Comparison of ENCODE assay signal across 8 mouse cellular contexts in the genomic region with DNA sequence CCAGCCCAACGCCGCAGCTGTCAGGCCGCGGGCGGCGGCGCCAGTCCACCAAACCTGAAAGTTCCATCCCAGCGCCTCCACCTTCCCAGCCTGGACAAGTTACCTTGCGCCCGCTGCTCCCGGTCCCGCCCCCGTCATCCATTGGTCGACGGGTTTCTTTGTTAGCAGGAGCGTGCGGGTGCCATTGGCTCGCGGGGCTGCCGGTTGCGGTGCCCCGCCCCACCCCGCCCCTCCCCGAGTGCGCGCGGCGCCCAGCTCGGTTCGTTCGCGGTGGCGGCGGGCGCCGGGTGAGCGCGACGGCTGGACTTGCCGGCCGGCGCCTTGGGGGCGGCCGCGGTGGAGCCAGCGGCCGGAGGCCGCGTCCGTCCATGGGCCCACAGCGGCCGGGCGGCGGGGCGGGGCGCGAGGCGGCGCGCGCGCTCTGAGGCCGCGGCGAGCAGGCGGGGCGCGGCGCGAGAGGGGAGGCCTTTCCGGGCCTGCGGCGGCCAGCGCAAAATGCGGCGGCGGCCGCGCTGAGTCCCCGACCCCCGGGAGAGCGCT. TPM values are rescaled to one million over a fixed set of nuclear protein-coding genes. Genes with fewer than 3 reads are reported as not detected.
A peak's percentile ranks its signal among the peaks of the same experiment; 100 is the strongest.
DNase-seq lines count a peak whose midpoint lies in the region; ATAC-seq and TF ChIP-seq lines count a peak whose summit lies in the region.

No protein-coding gene starts in this region.

- peak overlapping the region; percentile 85 for H3K4me2 ChIP-seq in embryonic facial prominence, embryonic 15.5 days (replicated peaks)
- peak overlapping the region; percentile 85 for H3K4me2 ChIP-seq in limb, embryonic 14.5 days (replicated peaks; ENCODE audit: low read depth, low read length, severe bottlenecking)
- H3K4me2 ChIP-seq in midbrain, postnatal 0 days (ENCODE audit: low read depth, low read length, poor library complexity, severe bottlenecking), result peak overlapping the region; percentile 85

- H3K4me3 ChIP-seq in bone marrow, adult 2 months (replicated peaks; ENCODE audit: control insufficient read depth, low read depth, low read length), result peak overlapping the region; percentile 68
- H3K4me3 ChIP-seq in embryonic facial prominence, embryonic 15.5 days (replicated peaks), result peak overlapping the region; percentile 85
- peak overlapping the region; percentile 64 for H3K4me3 ChIP-seq in limb, embryonic 14.5 days (replicated peaks; ENCODE audit: low read length)
- H3K4me3 ChIP-seq in midbrain, postnatal 0 days (ENCODE audit: low read depth, low read length), result peak overlapping the region; percentile 71

- ATAC-seq in embryonic facial prominence, embryonic 15.5 days (ENCODE audit: insufficient number of reproducible peaks, low FRiP score, low TSS enrichment, low read depth), result peak; percentile 98
- peak; percentile 99 for ATAC-seq in limb, embryonic 14.5 days (ENCODE audit: low FRiP score, low read depth)
- ATAC-seq in midbrain, postnatal 0 days (ENCODE audit: low FRiP score), result peak; percentile 97

- H3K36me3 ChIP-seq in embryonic facial prominence, embryonic 15.5 days, result no peaks in the 10 kb centered on the region
- H3K36me3 ChIP-seq in limb, embryonic 14.5 days (ENCODE audit: control insufficient read depth, insufficient read depth, low read length), result no peaks in the 10 kb centered on the region
- no peaks in the 10 kb centered on the region for H3K36me3 ChIP-seq in midbrain, postnatal 0 days (ENCODE audit: insufficient read depth, low read length)

- no peaks in the 10 kb centered on the region for H3K9me3 ChIP-seq in embryonic facial prominence, embryonic 15.5 days (replicated peaks)
- no peaks in the 10 kb centered on the region for H3K9me3 ChIP-seq in limb, embryonic 14.5 days (ENCODE audit: control insufficient read depth, low read length)
- no peaks in the 10 kb centered on the region for H3K9me3 ChIP-seq in midbrain, postnatal 0 days (ENCODE audit: low read length)

- 0 out of 2 replicates have a peak, but pooled peaks have one; percentile 42 for TF ChIP-seq POLR2A in bone marrow, adult 2 months (IDR thresholded peaks at IDR 0.05; ENCODE audit: borderline replicate concordance, control insufficient read depth, low read depth, low read length)
- TF ChIP-seq POLR2A in limb, embryonic 14.5 days (IDR thresholded peaks at IDR 0.05; ENCODE audit: borderline replicate concordance, extremely low read depth, insufficient read depth, insufficient read length), result 0 out of 2 replicates have a peak, but pooled peaks have one; percentile 63

- no peak for TF ChIP-seq CTCF in bone marrow, adult 2 months (IDR thresholded peaks at IDR 0.05; ENCODE audit: control insufficient read depth, insufficient read depth, low read length)
- TF ChIP-seq CTCF in midbrain, postnatal 0 days (IDR thresholded peaks at IDR 0.05), result no peak

- no peaks in the 10 kb centered on the region for H3K4me1 ChIP-seq in bone marrow, adult 2 months (ENCODE audit: control insufficient read depth, insufficient read depth, low read length)
- peaks cover 35% of the 10 kb centered on the region for H3K4me1 ChIP-seq in embryonic facial prominence, embryonic 15.5 days
- peaks cover 37% of the 10 kb centered on the region for H3K4me1 ChIP-seq in limb, embryonic 14.5 days (ENCODE audit: control insufficient read depth, insufficient read depth, low read length)
- H3K4me1 ChIP-seq in midbrain, postnatal 0 days (ENCODE audit: insufficient read depth, low read length), result peaks cover 14% of the 10 kb centered on the region

- WGBS in bone marrow, adult 2 months, result 4% methylated on average over 68 of the region's 82 CpGs
- under 1% methylated on average over 74 of the region's 82 CpGs for WGBS in embryonic facial prominence, embryonic 15.5 days
- 0% methylated on average over 13 of the region's 82 CpGs for WGBS in limb, embryonic 14.5 days
- under 1% methylated on average over 46 of the region's 82 CpGs for WGBS in midbrain, postnatal 0 days

- H3K9ac ChIP-seq in embryonic facial prominence, embryonic 15.5 days, result peak overlapping the region; percentile 65
- peak overlapping the region; percentile 82 for H3K9ac ChIP-seq in limb, embryonic 14.5 days (ENCODE audit: low read depth, low read length, severe bottlenecking)
- H3K9ac ChIP-seq in midbrain, postnatal 0 days (replicated peaks; ENCODE audit: low read length, poor library complexity, severe bottlenecking), result peak overlapping the region; percentile 83

- peak; percentile 94 for DNase-seq in 416B (ENCODE audit: low read depth)
- DNase-seq in heart, adult 8-10 months (ENCODE audit: low spot score), result peak; percentile 95
- peak; percentile 98 for DNase-seq in kidney, adult 9 months
- DNase-seq in limb, embryonic 14.5 days (ENCODE audit: low spot score), result peak; percentile 97
- peak; percentile 97 for DNase-seq in midbrain, postnatal 0 days (ENCODE audit: low spot score)
- peak; percentile 80 to 83 for DNase-seq in spleen, postnatal 14 days (ENCODE audit: low spot score in 2 of 2)

- peak overlapping the region; percentile 73 for H3K27ac ChIP-seq in bone marrow, adult 2 months (ENCODE audit: control insufficient read depth, insufficient read depth, low read depth, low read length, poor library complexity)
- peak overlapping the region; percentile 88 for H3K27ac ChIP-seq in embryonic facial prominence, embryonic 15.5 days (replicated peaks)
- peak overlapping the region; percentile 80 for H3K27ac ChIP-seq in limb, embryonic 14.5 days (replicated peaks; ENCODE audit: low read depth, low read length)
- peak overlapping the region; percentile 90 for H3K27ac ChIP-seq in midbrain, postnatal 0 days (ENCODE audit: low read depth, low read length)

- H3K27me3 ChIP-seq in embryonic facial prominence, embryonic 15.5 days, result no peaks in the 10 kb centered on the region
- no peaks in the 10 kb centered on the region for H3K27me3 ChIP-seq in limb, embryonic 14.5 days (ENCODE audit: control insufficient read depth, insufficient read depth, low read length)
- H3K27me3 ChIP-seq in midbrain, postnatal 0 days (ENCODE audit: insufficient read depth, low read length), result no peaks in the 10 kb centered on the region

RNA-seq across cellular contexts. Expression of a gene that starts 1.2 kb away (rescaled TPM):
- 25.7 and 41.6 TPM in 2 replicates for polyA plus RNA-seq in bone marrow, adult 2 months (2011; ENCODE audit: insufficient read depth, insufficient read length, low replicate concordance, missing spikeins)
- polyA plus RNA-seq in embryonic facial prominence, embryonic 15.5 days (2015; fragmentation: Nextera tagmentation; extraction: Ambion mirVana), result 66.9 and 75.8 TPM in 2 replicates
- total RNA-seq in heart, adult 8-10 months (2022), result 100 to 1,000 TPM; 121 to 152 (median 127) TPM
- polyA plus RNA-seq in limb, embryonic 14.5 days (2012; rRNA removed), result 122 and 128 TPM in 2 replicates
- 87.1 and 99.6 TPM in 2 replicates for polyA plus RNA-seq in limb, embryonic 14.5 days (2014; fragmentation: Nextera tagmentation; extraction: Ambion mirVana)
- total RNA-seq in midbrain, postnatal 0 days (2014; rRNA removed), result 157 and 172 TPM in 2 replicates
- 49.3 and 53.3 TPM in 2 replicates for polyA plus RNA-seq in midbrain, postnatal 0 days (2015; fragmentation: Nextera tagmentation; extraction: Ambion mirVana)

Comparison
In these comparisons a context has a peak if more than half of its experiments do, and no peak if none do; other contexts are left out.
1. Peak in every context shown above with its lines: DNase-seq, ATAC-seq, H3K4me3 ChIP-seq and H3K27ac ChIP-seq.